Mouse (Mus musculus) cerebellum, postnatal 25 days (tissue): ENCODE results near the gene Spef2.
"Not testable (repeated sequence)": the region's sequence is repeated elsewhere in the genome, so short reads cannot be mapped to it uniquely, and the experiment has no call there.

Experiments used
- DNase-seq, 2 experiments: peaks; one replicate each; pipeline ENCODE4 v3.0.0; 2021; ENCODE audit warnings: mixed read lengths in 2 of 2

Spef2 gene

DNA sequence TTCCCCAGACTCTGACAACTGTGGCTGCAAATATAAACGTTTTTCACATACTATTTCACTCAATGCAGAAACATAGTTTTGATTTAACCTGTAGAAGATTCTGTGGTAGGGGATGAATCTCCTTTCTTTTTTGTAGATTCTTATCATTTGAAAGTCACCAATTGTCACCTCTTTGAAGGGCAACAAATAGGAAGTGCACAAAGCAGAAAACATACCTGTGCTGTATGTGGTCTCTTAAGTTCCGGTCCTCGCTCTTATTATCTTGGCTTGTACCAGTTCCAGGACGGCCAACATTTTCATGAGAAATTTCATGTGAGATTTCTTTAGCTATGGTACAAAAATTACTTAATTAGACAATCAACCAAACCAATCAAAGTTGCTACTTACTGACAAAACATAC, 80.1 kb downstream of the Spef2 start:
- DNase-seq, result no peak

- not testable (repeated sequence) for DNase-seq
Measured at GRCm38 (mm10) chr15:9664948-9665347, 83.7 kb downstream of the Spef2 start.

DNA sequence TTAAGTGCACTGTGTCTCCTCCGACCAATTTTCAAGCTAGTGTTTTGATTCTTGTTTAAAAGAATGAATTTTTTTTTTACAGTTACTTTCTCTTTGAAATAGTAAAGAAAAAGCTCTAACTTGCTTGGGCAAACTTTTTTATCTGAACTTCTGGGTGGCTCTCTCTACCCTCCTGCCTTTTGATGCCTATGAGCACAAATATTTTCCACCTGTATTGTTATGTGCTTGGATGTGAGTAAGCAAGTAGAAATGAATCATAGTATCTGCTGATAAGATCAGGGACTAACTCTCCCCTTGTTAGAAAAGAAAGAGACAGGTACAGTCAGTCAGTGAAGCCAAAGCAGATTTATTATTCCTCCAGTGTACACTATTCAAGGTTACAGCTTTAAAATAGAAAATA, 87.5 kb downstream of the Spef2 start:
- no peak for DNase-seq

GRCm38 (mm10) chr15:9634471-9634870, 114.2 kb downstream of the Spef2 start:
- no peak for DNase-seq

DNA sequence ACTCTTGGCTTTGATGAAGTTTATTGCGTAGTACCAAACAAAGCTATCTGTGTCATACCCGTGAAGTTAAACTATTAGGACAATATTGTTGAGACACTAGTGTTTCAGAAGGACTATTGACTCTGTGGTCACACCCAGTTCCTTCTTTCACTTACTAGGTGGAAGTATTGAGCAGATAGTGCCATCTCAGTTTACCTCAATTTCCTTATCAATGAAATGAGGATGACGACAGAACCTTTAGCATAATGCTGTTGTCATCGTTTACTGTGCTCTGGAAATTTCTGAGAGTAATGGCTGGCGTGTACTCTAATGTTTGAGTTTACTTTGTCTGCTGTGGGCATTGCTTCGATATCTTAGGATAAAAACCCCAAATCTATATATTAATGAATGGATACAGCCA, 117.0 kb downstream of the Spef2 start:
- DNase-seq, result no peak

GRCm38 (mm10) chr15:9629660-9630059, 119.0 kb downstream of the Spef2 start:
- DNase-seq, result no peak

DNA sequence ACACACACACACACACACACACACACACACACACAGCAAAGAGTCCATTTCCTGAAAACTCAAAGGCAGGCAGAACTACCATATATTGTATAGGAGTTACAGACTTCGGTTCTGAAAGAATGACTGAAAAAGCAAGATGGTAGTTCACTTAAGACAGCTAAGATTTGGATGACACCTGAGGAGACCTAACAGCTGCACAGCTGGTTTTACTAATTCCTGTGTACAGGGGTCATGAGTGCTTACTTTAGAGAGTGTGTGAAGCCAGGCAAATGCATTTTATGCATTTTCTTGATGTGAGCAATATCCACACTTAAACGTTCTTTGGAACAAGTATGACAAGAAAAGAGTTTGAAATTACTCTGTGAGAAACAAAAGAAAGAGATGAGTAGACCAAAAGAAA, 124.0 kb downstream of the Spef2 start:
- DNase-seq, result no peak

DNA sequence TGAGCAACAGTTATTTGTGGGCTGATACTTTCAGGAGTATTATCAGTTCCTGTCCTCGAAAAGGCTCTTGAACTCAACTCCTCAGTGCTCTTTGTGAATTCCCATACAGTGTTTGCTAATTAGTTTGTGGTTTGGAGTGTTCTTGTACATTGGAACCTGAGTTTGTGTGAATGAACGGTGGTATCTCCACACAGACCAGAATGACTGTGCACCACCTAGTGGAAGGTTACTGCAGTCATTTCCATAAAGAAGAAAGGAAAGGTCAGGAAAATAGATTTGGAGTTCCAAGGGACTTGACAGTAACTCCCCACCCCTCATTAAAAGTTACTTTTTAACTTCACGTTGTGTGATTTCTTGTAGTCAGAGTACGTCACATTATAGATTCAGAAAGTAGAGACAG, 140.5 kb downstream of the Spef2 start:
- DNase-seq, result no peak

DNA sequence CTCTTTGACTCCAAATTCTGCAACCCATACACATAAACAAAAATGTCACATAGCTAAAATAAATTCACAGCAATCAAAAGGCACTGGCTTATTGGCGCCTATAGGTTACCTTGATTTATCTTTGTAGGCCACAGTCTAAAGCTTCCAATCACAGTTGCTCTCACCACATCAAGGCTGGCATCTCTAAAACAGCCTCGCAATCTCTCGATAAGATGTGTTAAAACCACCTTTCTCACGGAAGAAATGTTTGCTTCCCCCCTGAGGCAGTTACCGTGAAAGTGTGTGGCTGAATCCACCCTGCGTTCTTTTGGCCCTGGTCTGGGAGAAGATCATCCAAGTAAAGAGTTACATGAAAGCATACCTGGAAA, 148.6 kb downstream of the Spef2 start:
- DNase-seq, result no peak

DNA sequence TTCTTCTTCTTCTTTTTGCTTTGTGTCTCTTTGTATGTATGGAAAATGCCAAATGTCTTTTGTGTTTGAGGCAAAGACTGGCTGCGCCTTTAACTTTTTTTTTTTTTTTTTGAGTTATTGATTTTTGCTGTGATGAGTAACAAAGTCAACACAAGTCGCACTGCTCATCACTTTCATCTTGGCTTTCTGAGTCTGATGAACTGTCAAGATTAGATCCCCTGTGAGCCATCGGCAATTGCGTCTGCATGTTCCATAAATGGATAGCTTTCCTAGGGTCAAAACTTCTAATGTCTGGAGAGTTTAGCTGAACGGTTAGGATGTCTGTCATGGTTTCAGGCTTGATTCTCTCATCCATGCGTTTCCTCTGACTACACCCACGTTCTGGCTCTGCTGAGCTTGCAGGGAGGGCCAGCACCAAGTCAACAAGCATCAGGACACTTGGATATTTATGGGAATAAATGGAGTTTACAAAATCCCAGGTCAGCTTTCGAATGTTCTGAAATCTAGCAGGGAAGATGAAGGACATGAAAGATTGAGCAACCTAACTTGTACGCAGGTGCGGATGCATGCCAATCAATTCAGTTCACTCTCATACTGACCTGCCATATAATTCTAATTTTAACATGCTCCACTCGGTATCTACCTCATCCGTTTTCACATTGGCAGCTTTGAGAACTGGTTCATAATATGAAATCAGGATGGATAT, 149.1 kb downstream of the Spef2 start:
- DNase-seq, result no peak

- DNase-seq, result no peak
Measured at GRCm38 (mm10) chr15:9596298-9597060, 152.2 kb downstream of the Spef2 start.

DNA sequence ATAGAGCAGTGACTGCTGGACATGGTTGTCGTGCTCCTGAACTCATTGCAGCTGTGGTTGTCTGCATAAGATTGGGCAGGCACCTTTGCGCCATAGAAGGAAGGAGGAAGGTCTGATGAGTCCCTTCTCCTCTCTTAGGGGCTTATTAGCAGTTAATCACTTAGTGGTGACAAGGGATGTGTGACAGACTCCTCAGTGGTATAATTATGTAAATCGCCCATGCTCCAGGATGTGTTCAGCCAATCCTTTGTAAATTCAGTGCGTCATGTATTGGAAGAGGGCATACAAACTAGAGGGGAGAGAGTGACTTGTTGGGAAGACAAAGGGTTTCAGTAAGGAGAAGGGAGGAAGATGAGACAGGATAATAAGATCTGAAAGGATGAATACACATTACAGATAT, 158.7 kb downstream of the Spef2 start:
- no peak for DNase-seq

DNA sequence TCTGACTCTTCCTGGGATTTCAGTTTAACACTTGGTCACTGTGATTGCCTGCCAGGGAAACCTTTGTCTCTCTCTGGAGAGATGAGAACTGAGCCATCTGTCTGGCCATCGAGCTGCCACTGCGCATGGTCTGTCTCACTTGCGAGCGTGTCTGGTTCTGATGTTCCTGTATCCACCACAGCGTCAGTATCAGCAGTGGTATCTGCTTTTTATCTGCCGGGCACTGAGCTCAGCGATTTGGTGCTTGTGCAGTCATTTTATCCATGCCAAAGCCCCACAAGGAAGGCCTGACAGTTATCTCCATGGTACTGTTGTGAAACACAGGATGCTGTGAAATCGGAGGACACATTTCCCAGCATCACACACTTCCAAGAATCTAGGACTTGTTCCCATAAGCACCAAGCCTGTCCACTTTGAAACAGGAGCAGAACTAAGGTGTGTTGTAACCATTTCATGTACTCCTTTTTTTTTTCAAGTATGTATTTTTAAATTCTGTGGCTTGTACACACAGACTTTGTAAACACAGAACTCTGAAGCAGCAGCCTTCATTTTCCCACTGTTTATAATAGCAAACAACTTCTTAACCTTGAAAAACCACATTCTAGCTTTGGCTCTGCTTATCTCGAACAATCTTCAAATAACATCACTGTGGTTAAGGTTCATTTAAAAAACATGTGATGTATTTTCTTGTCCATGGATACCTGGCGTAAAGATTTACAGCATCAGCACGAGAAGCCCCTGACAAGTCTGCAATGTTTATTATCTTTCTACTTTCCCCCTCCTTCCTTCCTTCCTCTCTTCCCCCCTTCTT, 168.0 kb downstream of the Spef2 start:
- DNase-seq, result peak; percentile 8 to 23

GRCm38 (mm10) chr15:9577303-9577702, 171.4 kb downstream of the Spef2 start:
- DNase-seq, result no peak

DNA sequence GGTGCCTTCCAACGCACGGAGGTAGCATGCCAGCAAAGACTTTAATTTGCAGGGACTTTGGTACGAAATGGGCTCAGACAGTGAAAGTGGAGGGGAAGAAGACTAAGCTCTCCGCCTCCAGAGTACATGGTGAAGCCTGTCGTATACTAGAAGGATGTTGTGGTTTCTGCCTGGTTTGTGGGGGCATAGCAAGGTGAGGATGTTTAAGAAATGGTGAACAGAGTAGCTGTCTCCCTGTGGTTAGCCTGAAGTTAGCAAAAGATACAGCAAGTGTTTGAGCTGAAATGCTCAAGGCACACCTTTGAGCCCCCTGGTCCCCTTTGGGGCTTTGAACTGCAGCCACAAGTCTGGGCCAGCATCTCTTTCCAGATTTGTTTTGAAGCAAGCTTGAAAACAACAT, 173.9 kb downstream of the Spef2 start:
- DNase-seq, result no peak

DNA sequence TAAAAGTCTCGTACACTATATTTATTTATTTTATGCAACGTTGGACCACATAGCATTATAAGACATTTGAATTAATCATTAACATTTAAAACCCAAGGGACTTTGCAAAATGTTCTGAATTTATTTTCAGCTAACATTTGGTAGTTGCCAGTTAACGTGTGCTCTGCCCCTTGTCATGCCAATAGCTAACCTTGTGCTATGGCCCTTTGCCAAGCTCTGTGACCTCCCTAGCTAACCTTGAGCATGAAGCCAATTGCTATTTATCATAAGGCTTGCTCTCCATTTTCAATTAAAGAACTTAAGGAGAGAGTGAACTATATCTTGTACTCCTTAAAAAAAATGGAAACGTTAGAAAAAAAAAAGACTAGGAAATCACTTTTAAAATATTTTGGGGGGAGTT, 175.3 kb downstream of the Spef2 start:
- no peak for DNase-seq

GRCm38 (mm10) chr15:9572664-9573063, 176.0 kb downstream of the Spef2 start:
- DNase-seq, result no peak

- DNase-seq, result no peak
Measured at GRCm38 (mm10) chr15:9571896-9572295, 176.8 kb downstream of the Spef2 start.

DNA sequence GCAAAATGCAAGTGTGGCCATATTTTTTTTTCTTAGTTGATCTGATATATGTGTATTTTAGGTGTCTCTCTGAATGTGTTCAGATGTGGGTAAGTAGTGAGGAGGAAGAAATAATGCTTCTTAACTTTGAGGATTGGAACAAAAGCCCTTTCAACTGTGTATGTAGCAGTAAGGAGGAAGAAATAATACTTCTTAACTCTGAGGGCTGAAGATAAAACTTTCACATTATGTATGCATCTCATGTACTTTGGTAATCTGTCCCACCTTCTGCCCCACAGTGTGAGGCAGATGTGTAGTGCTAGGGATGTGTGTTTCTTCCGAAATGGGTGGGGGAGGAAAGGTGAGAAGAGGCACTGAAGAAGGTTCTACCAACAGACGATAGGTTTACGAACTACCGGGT, 181.4 kb downstream of the Spef2 start:
- no peak for DNase-seq

DNA sequence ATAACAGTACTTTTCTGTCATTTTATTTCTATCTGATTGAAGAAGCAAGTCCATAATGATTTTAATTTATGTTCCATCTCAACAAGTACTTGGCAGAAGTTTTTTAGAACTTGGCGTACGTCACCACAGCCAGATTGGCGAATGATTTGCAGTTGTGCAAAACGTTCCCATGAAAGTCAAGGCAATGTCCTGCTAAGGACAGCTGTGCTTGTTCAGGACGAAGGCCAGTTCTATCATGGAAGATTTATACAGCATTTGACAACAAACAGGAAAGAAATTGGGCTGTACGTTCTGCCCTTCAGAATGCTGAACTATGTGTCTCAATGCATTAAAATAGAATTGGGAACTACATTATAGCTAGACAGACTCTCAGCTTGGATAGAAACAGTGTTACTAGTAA, 183.3 kb downstream of the Spef2 start:
- DNase-seq, result no peak

DNA sequence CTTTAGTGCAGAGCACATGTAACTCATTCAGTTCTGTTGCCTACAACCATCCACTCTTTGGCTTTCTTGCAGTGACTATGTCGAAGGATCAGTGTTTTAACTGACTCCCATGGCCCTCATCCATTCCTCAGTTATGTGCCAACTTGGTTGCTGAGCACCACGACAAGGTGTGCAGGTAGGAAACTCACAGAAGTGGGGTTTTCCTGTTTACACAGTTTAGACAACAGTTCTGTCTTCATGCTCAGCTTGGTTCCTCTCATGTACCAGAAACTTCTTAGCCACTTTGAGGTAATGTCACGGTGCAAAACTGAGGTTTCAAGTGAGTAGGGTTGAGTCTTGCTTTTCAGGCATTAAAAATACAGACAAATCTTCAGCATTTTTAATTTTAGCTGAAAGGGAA, 184.5 kb downstream of the Spef2 start:
- no peak for DNase-seq

DNA sequence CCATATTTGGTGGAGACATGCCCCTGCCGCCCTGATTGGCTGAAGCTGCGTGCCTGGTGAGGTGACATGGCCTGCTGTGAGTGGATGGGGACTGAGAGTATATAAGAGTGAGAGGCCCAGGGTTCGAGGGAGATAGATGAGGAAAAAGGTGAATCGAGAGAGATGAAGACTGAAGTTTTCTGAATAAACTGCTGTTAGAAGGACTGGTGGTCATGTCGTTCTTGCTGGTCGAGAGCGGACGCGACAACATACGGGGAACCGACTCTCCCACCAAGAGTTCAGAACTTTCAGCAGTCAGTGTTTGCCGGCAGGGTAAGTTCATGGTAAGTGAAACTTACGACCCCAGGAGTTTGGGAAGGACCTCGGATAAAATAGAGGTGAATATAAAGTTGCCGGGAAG, 191.4 kb downstream of the Spef2 start:
- DNase-seq, result not testable (repeated sequence)

DNA sequence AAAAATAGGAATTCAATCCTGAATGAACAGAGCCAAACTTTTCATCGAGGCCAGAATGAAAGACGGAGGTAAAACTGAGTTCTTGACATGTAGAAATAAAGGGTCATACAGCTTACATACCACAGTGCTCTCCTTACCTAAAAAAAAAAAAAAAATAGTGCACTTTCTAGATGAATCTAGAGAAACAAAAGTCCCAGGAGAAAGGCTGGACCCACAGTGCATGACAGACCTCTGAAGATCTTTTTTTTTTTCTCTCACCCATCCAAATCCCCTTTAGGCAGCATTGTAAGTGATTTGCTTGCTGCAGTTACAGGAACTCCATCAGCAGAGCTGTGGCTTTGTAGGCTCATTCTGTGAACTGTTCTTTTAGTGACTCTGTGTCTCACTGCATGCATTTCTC, 199.7 kb downstream of the Spef2 start:
- no peak for DNase-seq

DNA sequence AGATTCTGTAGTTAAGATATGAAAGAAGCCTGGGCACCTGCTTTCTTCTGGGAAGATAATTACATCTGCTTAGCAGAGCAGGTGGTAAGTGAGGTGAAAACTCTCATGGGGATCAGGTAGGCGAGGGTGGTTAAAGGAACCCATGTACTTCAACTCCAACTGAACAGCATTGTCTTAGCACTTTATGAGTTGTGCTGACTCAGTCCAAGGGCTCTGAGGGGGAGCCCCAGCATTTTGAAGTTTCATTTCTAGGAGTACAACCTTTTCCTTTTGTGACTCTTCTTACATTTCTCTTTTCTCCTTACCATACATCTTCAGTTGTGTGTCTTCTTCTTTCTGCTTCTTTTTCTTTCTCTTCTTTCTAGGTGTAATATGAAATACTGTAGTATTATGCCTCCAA, 213.5 kb downstream of the Spef2 start:
- DNase-seq, result no peak
